Comparison of ENCODE assay signal across 11 mouse cellular contexts in genomic region chr3:121735542-121735941, GRCm38 (mm10). TPM values are rescaled to one million over a fixed set of nuclear protein-coding genes. Genes with fewer than 3 reads are reported as not detected.
DNase-seq lines count a peak whose midpoint lies in the region; ATAC-seq and TF ChIP-seq lines count a peak whose summit lies in the region.
"Had no signal": no experiment of that assay in that cellular context is flagged by ENCODE, and none has a peak within 500 bp of the region (broad histone marks: within the 10 kb centered on the region; RNA-seq: fewer than 3 reads in every experiment).

No protein-coding gene starts in this region.

- peaks cover 4% of the 10 kb centered on the region for H3K4me1 ChIP-seq in heart, adult 2 months (ENCODE audit: control insufficient read depth, insufficient read depth, low read length)
- peaks cover 13% of the 10 kb centered on the region for H3K4me1 ChIP-seq in heart, embryonic 16.5 days (ENCODE audit: control insufficient read depth, insufficient read depth, low read length)

- TF ChIP-seq CTCF in heart, adult 2 months (IDR thresholded peaks at IDR 0.05): no peak
- TF ChIP-seq CTCF in layer of hippocampus, adult 2 months (conservative IDR thresholded peaks at IDR 0.05): no peak

- H3K79me2 ChIP-seq in heart, adult 2 months (replicated peaks; ENCODE audit: control insufficient read depth, insufficient read depth, low read length): no peaks in the 10 kb centered on the region

- H3K4me2 ChIP-seq in heart, embryonic 16.5 days (ENCODE audit: low read depth, low read length): peak overlapping the region; percentile 53
- H3K4me2 ChIP-seq: liver, embryonic 13.5 days had no signal

- intact Hi-C loops in heart, adult 2 months (cut with DNase I): loop anchor here (5.0 kb wide), 1 partner anchor 428 kb away; no protein-coding TSS in a partner anchor
- intact Hi-C loops in heart, postnatal 25 days (cut with DNase I): loop anchor here (5.0 kb wide), 1 partner anchor 183 kb away; no protein-coding TSS in a partner anchor

- H3K36me3 ChIP-seq in heart, adult 2 months (ENCODE audit: control insufficient read depth, insufficient read depth, low read length): peaks cover 3% of the 10 kb centered on the region; the same call in 1 of the 2 replicates
- H3K36me3 ChIP-seq in heart, embryonic 16.5 days (ENCODE audit: control insufficient read depth, insufficient read depth): peaks cover 8% of the 10 kb centered on the region; the same call in 1 of the 2 replicates
- H3K36me3 ChIP-seq: liver, embryonic 13.5 days had no signal

- H3K4me3 ChIP-seq in heart, adult 2 months: no peak overlapping the region
- H3K4me3 ChIP-seq in layer of hippocampus, adult 2 months: no peak overlapping the region
- H3K4me3 ChIP-seq in heart, embryonic 16.5 days (ENCODE audit: low read length): no peak overlapping the region
- H3K4me3 ChIP-seq: liver, embryonic 13.5 days; megakaryocyte, embryonic 14.5 days had no signal

- 59% methylated on average over 7 of the region's 7 CpGs for WGBS in heart, adult 2 months
- 73% methylated on average over 7 of the region's 7 CpGs for WGBS in heart, embryonic 16.5 days

- no peak for DNase-seq in heart, adult 2 months
- no peak for DNase-seq in heart, postnatal 25 days (ENCODE audit: low spot score)
- DNase-seq in layer of hippocampus, adult 2 months (ENCODE audit: low spot score in 2 of 2): no peak
- DNase-seq in layer of hippocampus, postnatal 25 days (ENCODE audit: extremely low spot score in 1 of 2, low spot score in 1 of 2): no peak
- DNase-seq in R1 (ENCODE audit: low read depth, low spot score): peak; percentile 73
- no peak for DNase-seq in urinary bladder, postnatal 10 days (ENCODE audit: low spot score)
- DNase-seq: liver, embryonic 13.5 days had no signal

- no peaks in the 10 kb centered on the region for H3K27me3 ChIP-seq in heart, adult 2 months (ENCODE audit: control insufficient read depth, insufficient read depth, low read length)
- H3K27me3 ChIP-seq in heart, embryonic 16.5 days (ENCODE audit: control insufficient read depth, insufficient read depth, low read length): no peaks in the 10 kb centered on the region
- H3K27me3 ChIP-seq: CH12.LX; liver, embryonic 13.5 days had no signal

- ATAC-seq in heart, embryonic 16.5 days (replicated peaks; ENCODE audit: extremely low read depth, insufficient read depth, low FRiP score): no peak
- no peak for ATAC-seq in CD4-positive, CD25-positive, alpha-beta regulatory T cell, adult 4 months

- TF ChIP-seq POLR2A in heart, adult 2 months (IDR thresholded peaks at IDR 0.05; ENCODE audit: insufficient read depth, low read depth, low read length): no peak

- H3K27ac ChIP-seq in heart, adult 2 months: peak overlapping the region; percentile 86
- peak overlapping the region; percentile 82 for H3K27ac ChIP-seq in layer of hippocampus, adult 2 months
- H3K27ac ChIP-seq in heart, embryonic 16.5 days (ENCODE audit: low read length): peak overlapping the region; percentile 96
- H3K27ac ChIP-seq: liver, embryonic 13.5 days had no signal

- TF ChIP-seq EP300 in heart, adult 2 months (IDR thresholded peaks at IDR 0.05; ENCODE audit: insufficient read depth, low read depth, low read length): no peak

- no peaks in the 10 kb centered on the region for H3K9me3 ChIP-seq in heart, embryonic 16.5 days (replicated peaks; ENCODE audit: control insufficient read depth, low read length)
- H3K9me3 ChIP-seq: liver, embryonic 13.5 days had no signal

- H3K9ac ChIP-seq in heart, adult 2 months (ENCODE audit: low read depth, low read length): peak overlapping the region; percentile 15; the same call in 1 of the 2 replicates
- H3K9ac ChIP-seq in heart, embryonic 16.5 days (ENCODE audit: low read length): peak overlapping the region; percentile 65
- H3K9ac ChIP-seq: liver, embryonic 13.5 days had no signal

RNA-seq across cellular contexts. Expression of gene F3, which starts 12.2 kb away (rescaled TPM):
- total RNA-seq in heart, adult 2 months (2021): 10 to 100 TPM; 23.5 to 29.6 TPM
- polyA plus RNA-seq in heart, adult 2 months (2012; rRNA removed): 22.4 and 23.9 TPM in 2 replicates
- total RNA-seq in heart, postnatal 25 days (2021): 10 to 100 TPM; 20.8 to 27.2 TPM
- 10 to 100 TPM; 52.6 to 68.0 TPM for total RNA-seq in layer of hippocampus, adult 2 months (2021)
- 10 to 100 TPM; 46.4 to 55.8 TPM for total RNA-seq in layer of hippocampus, postnatal 25 days (2021)
- 8.9 and 10.4 TPM in 2 replicates for polyA plus RNA-seq in heart, embryonic 16.5 days (2015; fragmentation: Nextera tagmentation; extraction: Ambion mirVana)
- polyA plus RNA-seq in CD4-positive, CD25-positive, alpha-beta regulatory T cell, adult 4 months (2017; shearing (Covaris generic)): not detected
